Mouse (Mus musculus) lung, embryonic 16.5 days (tissue): ENCODE measurements around the gene Dus4l. TPM values are rescaled to one million over a fixed set of nuclear protein-coding genes. Genes with fewer than 3 reads are reported as not detected.

ENCODE experiments used
- ATAC-seq: fragments of 200-750 bp; cut with Nextera tagmentation; 2 replicates; pipeline ENCODE4 v1.8.0; 2017; ENCODE audit warnings: low read depth, mild to moderate bottlenecking, moderate library complexity
- H3K27ac ChIP-seq: fragments of 300-500 bp; sonication (generic); 2 replicates; pipeline ENCODE4 v1.5.1; 2014; ENCODE audit warnings: mild to moderate bottlenecking, control low read depth, low read length
- H3K27me3 ChIP-seq: fragments of 300-500 bp; sonication (generic); 2 replicates; pipeline ENCODE4 v1.6.1; 2014; ENCODE audit warnings: low read depth, low read length, mixed read lengths; ENCODE audit not compliant: control insufficient read depth, insufficient read depth
- H3K36me3 ChIP-seq: fragments of 300-500 bp; sonication (generic); 2 replicates; pipeline ENCODE4 v1.6.1; 2014; ENCODE audit warnings: low read length; ENCODE audit not compliant: control insufficient read depth, insufficient read depth
- H3K4me1 ChIP-seq: fragments of 300-500 bp; sonication (generic); replicated peaks from 2 replicates; pipeline ENCODE4 v1.6.1; 2014; ENCODE audit warnings: low read length, mixed read lengths; ENCODE audit not compliant: control insufficient read depth, insufficient read depth
- H3K4me2 ChIP-seq: fragments of 300-500 bp; sonication (generic); 2 replicates; pipeline ENCODE4 v1.6.1; 2014; ENCODE audit warnings: low read depth, low read length, control low read depth
- H3K4me3 ChIP-seq: fragments of 300-500 bp; sonication (generic); 2 replicates; pipeline ENCODE4 v1.5.1; 2014; ENCODE audit warnings: mild to moderate bottlenecking, low read length, control low read depth
- H3K9ac ChIP-seq: fragments of 300-500 bp; sonication (generic); 2 replicates; pipeline ENCODE4 v1.6.1; 2014; ENCODE audit warnings: low read length, control low read depth
- H3K9me3 ChIP-seq: fragments of 300-500 bp; sonication (generic); 2 replicates; pipeline ENCODE4 v1.6.1; 2016; ENCODE audit warnings: low read length; ENCODE audit not compliant: control insufficient read depth
- WGBS: fragments of 180-500 bp; shearing (Covaris S2); extraction: QIAGEN DNeasy Blood & Tissue Kit; methylation state at CpG from one replicate; pipeline ENCODE4 v1.1.7; 2014; 5-methylcytosine and 5-hydroxymethylcytosine counted together
- polyA plus RNA-seq: library from polyadenylated mRNA; unstranded; fragments of >200 nt; fragmentation: Nextera tagmentation; extraction: Ambion mirVana; gene quantifications from 2 replicates; pipeline ENCODE4 v1.2.1, GENCODE M21; 2015

The Dus4l gene
- polyA plus RNA-seq, 1 experiment from 2014 or later = 9.6 TPM

GRCm38 (mm10) chr12:31608138-31608537, 46.5 kb downstream of the Dus4l start:
- Histone ChIP-seq H3K4me1 (no peaks in the 10 kb centered on the region), H3K27ac (no peak overlapping the region), H3K9ac (no peak overlapping the region), H3K9me3 (no peaks in the 10 kb centered on the region), H3K4me3 (no peak overlapping the region), H3K4me2 (no peak overlapping the region), H3K36me3 (no peaks in the 10 kb centered on the region), H3K27me3 (no peaks in the 10 kb centered on the region)
- ATAC-seq = no peak
- WGBS = 49% methylated on average over 3 of the region's 3 CpGs

GRCm38 (mm10) chr12:31604894-31605293, 49.7 kb downstream of the Dus4l start:
- no peak for ATAC-seq
- Histone ChIP-seq H3K36me3 (no peaks in the 10 kb centered on the region), H3K27ac (no peak overlapping the region), H3K27me3 (no peaks in the 10 kb centered on the region), H3K9me3 (no peaks in the 10 kb centered on the region), H3K4me1 (no peaks in the 10 kb centered on the region), H3K9ac (no peak overlapping the region), H3K4me3 (no peak overlapping the region), H3K4me2 (no peak overlapping the region)
- WGBS = 63% methylated on average over 3 of the region's 3 CpGs

GRCm38 (mm10) chr12:31603586-31603985, 51.0 kb downstream of the Dus4l start:
- H3K27me3 ChIP-seq = no peaks in the 10 kb centered on the region
- H3K4me2 ChIP-seq = no peak overlapping the region
- no peak overlapping the region for H3K9ac ChIP-seq
- H3K4me3 ChIP-seq = no peak overlapping the region
- no peak overlapping the region for H3K27ac ChIP-seq
- no peaks in the 10 kb centered on the region for H3K9me3 ChIP-seq
- H3K4me1 ChIP-seq = no peaks in the 10 kb centered on the region
- no peaks in the 10 kb centered on the region for H3K36me3 ChIP-seq
- WGBS = 26% methylated on average over 6 of the region's 6 CpGs
- ATAC-seq = peak; percentile 64; the same call in 1 of the 2 replicates

GRCm38 (mm10) chr12:31594296-31594695, 60.3 kb downstream of the Dus4l start:
- no peaks in the 10 kb centered on the region for H3K27me3 ChIP-seq
- WGBS = 91% methylated on average over 3 of the region's 3 CpGs
- H3K4me1 ChIP-seq = peaks cover 5% of the 10 kb centered on the region; the same call in 1 of the 2 replicates
- ATAC-seq = no peak
- H3K27ac ChIP-seq = no peak overlapping the region
- no peak overlapping the region for H3K9ac ChIP-seq
- no peak overlapping the region for H3K4me3 ChIP-seq
- no peak overlapping the region for H3K4me2 ChIP-seq
- no peaks in the 10 kb centered on the region for H3K36me3 ChIP-seq
- H3K9me3 ChIP-seq = no peaks in the 10 kb centered on the region

- H3K27me3 ChIP-seq = no peaks in the 10 kb centered on the region
- ATAC-seq = peak; percentile 45; the same call in 1 of the 2 replicates
- 11% methylated on average over 3 of the region's 3 CpGs for WGBS
- peaks cover 5% of the 10 kb centered on the region; the same call in 1 of the 2 replicates for H3K4me1 ChIP-seq
- peaks cover 3% of the 10 kb centered on the region; the same call in 1 of the 2 replicates for H3K9me3 ChIP-seq
- H3K9ac ChIP-seq = no peak overlapping the region
- no peak overlapping the region for H3K4me2 ChIP-seq
- no peak overlapping the region for H3K4me3 ChIP-seq
- no peak overlapping the region for H3K27ac ChIP-seq
- H3K36me3 ChIP-seq = no peaks in the 10 kb centered on the region
These were observed 62.6 kb downstream of the Dus4l start for GRCm38 (mm10) chr12:31592011-31592410.

Other genes with a start within 250 kb of the Dus4l start
- gene Cbll1, start 155.2 kb downstream of the Dus4l start, polyA plus RNA-seq = 11.1 and 16.6 TPM in 2 replicates
- gene Slc26a4, start 94.9 kb downstream of the Dus4l start, polyA plus RNA-seq = not detected in 2 replicates
- 28.1 and 31.2 TPM in 2 replicates for gene Bcap29, start 20.2 kb downstream of the Dus4l start, polyA plus RNA-seq
- 27.6 and 27.8 TPM in 2 replicates for gene Cog5, start within 50 bp of the Dus4l start, polyA plus RNA-seq
- 0.72 and 0.79 TPM in 2 replicates for gene Gpr22, start 59.1 kb upstream of the Dus4l start, polyA plus RNA-seq